Mouse (Mus musculus): Measurements from ENCODE around the gene Sgsm2. TPM values are rescaled to one million over a fixed set of nuclear protein-coding genes. Genes with fewer than 3 reads are reported as not detected.

The Sgsm2 gene
- polyA plus RNA-seq, 1 experiment from 2014 or later: 3.8 TPM

- H3K27ac ChIP-seq: no peak overlapping the region
- WGBS (ENCODE audit: missing documents): 90% methylated on average over 13 of the region's 13 CpGs
- H3K79me2 ChIP-seq (ENCODE audit: inconsistent target): no peaks in the 10 kb centered on the region
- H3K4me3 ChIP-seq (ENCODE audit: inconsistent target): no peak overlapping the region
- H3K36me3 ChIP-seq (ENCODE audit: inconsistent target): no peaks in the 10 kb centered on the region
These were observed 28.7 kb downstream of the Sgsm2 start for GRCm38 (mm10) chr11:74868046-74868760.

- Histone ChIP-seq H3K36me3 (ENCODE audit: inconsistent target) (no peaks in the 10 kb centered on the region), H3K79me2 (ENCODE audit: inconsistent target) (no peaks in the 10 kb centered on the region), H3K27ac (no peak overlapping the region), H3K4me3 (ENCODE audit: inconsistent target) (no peak overlapping the region)
- 100% methylated on average over 2 of the region's 2 CpGs for WGBS (ENCODE audit: missing documents)
These were observed 29.7 kb downstream of the Sgsm2 start for GRCm38 (mm10) chr11:74867181-74867580.

GRCm38 (mm10) chr11:74866640-74867039, 30.2 kb downstream of the Sgsm2 start:
- WGBS (ENCODE audit: missing documents): 94% methylated on average over 4 of the region's 4 CpGs
- Histone ChIP-seq H3K4me3 (ENCODE audit: inconsistent target) (no peak overlapping the region), H3K27ac (no peak overlapping the region), H3K79me2 (ENCODE audit: inconsistent target) (no peaks in the 10 kb centered on the region), H3K36me3 (ENCODE audit: inconsistent target) (no peaks in the 10 kb centered on the region)

- H3K27ac ChIP-seq: no peak overlapping the region
- WGBS (ENCODE audit: missing documents): 96% methylated on average over 8 of the region's 9 CpGs
- H3K36me3 ChIP-seq (ENCODE audit: inconsistent target): no peaks in the 10 kb centered on the region
These were observed 31.6 kb downstream of the Sgsm2 start for GRCm38 (mm10) chr11:74865252-74865651.

GRCm38 (mm10) chr11:74864421-74864820, 32.4 kb downstream of the Sgsm2 start:
- WGBS (ENCODE audit: missing documents): 95% methylated on average over 9 of the region's 9 CpGs
- no peaks in the 10 kb centered on the region for H3K79me2 ChIP-seq (ENCODE audit: inconsistent target)

More at GRCm38 (mm10) chr11:74865252-74865651, 31.6 kb downstream of the Sgsm2 start:
- Histone ChIP-seq H3K4me3 (ENCODE audit: inconsistent target) (no peak overlapping the region), H3K79me2 (ENCODE audit: inconsistent target) (no peaks in the 10 kb centered on the region)

GRCm38 (mm10) chr11:74863471-74863870, 33.4 kb downstream of the Sgsm2 start:
- H3K4me3 ChIP-seq (ENCODE audit: inconsistent target): no peak overlapping the region
- 79% methylated on average over 11 of the region's 11 CpGs for WGBS (ENCODE audit: missing documents)
- no peaks in the 10 kb centered on the region for H3K79me2 ChIP-seq (ENCODE audit: inconsistent target)
- no peak overlapping the region for H3K27ac ChIP-seq
- no peaks in the 10 kb centered on the region for H3K36me3 ChIP-seq (ENCODE audit: inconsistent target)

More at GRCm38 (mm10) chr11:74864421-74864820, 32.4 kb downstream of the Sgsm2 start:
- Histone ChIP-seq H3K27ac (no peak overlapping the region), H3K4me3 (ENCODE audit: inconsistent target) (no peak overlapping the region), H3K36me3 (ENCODE audit: inconsistent target) (no peaks in the 10 kb centered on the region)

- WGBS (ENCODE audit: missing documents): 95% methylated on average over 5 of the region's 5 CpGs
- Histone ChIP-seq H3K36me3 (ENCODE audit: inconsistent target) (no peaks in the 10 kb centered on the region), H3K4me3 (ENCODE audit: inconsistent target) (no peak overlapping the region), H3K79me2 (ENCODE audit: inconsistent target) (no peaks in the 10 kb centered on the region), H3K27ac (no peak overlapping the region)
These were observed 34.7 kb downstream of the Sgsm2 start for GRCm38 (mm10) chr11:74862129-74862528.

GRCm38 (mm10) chr11:74857756-74858155, 39.1 kb downstream of the Sgsm2 start:
- H3K27ac ChIP-seq: no peak overlapping the region
- no peak overlapping the region for H3K4me3 ChIP-seq (ENCODE audit: inconsistent target)
- H3K36me3 ChIP-seq (ENCODE audit: inconsistent target): no peaks in the 10 kb centered on the region
- no peaks in the 10 kb centered on the region for H3K79me2 ChIP-seq (ENCODE audit: inconsistent target)
- 97% methylated on average over 9 of the region's 9 CpGs for WGBS (ENCODE audit: missing documents)

GRCm38 (mm10) chr11:74850998-74851661, 45.7 kb downstream of the Sgsm2 start:
- H3K4me3 ChIP-seq (ENCODE audit: inconsistent target): no peak overlapping the region
- WGBS (ENCODE audit: missing documents): 94% methylated on average over 14 of the region's 14 CpGs
- no peaks in the 10 kb centered on the region for H3K79me2 ChIP-seq (ENCODE audit: inconsistent target)
- no peaks in the 10 kb centered on the region for H3K36me3 ChIP-seq (ENCODE audit: inconsistent target)
- H3K27ac ChIP-seq: no peak overlapping the region

GRCm38 (mm10) chr11:74847919-74848521, 48.8 kb downstream of the Sgsm2 start:
- peaks cover 10% of the 10 kb centered on the region; the same call in 1 of the 2 replicates for H3K79me2 ChIP-seq (ENCODE audit: inconsistent target)
- no peak overlapping the region for H3K27ac ChIP-seq
- H3K36me3 ChIP-seq (ENCODE audit: inconsistent target): peaks cover 28% of the 10 kb centered on the region
- H3K4me3 ChIP-seq (ENCODE audit: inconsistent target): no peak overlapping the region
- 16% methylated on average over 13 of the region's 13 CpGs for WGBS (ENCODE audit: missing documents)

GRCm38 (mm10) chr11:74845784-74846183, 51.1 kb downstream of the Sgsm2 start:
- no peak overlapping the region for H3K27ac ChIP-seq
- H3K4me3 ChIP-seq (ENCODE audit: inconsistent target): no peak overlapping the region
- 82% methylated on average over 3 of the region's 3 CpGs for WGBS (ENCODE audit: missing documents)
- H3K36me3 ChIP-seq (ENCODE audit: inconsistent target): peaks cover 45% of the 10 kb centered on the region
- H3K79me2 ChIP-seq (ENCODE audit: inconsistent target): peaks cover 30% of the 10 kb centered on the region

GRCm38 (mm10) chr11:74843761-74844160, 53.1 kb downstream of the Sgsm2 start:
- Histone ChIP-seq H3K27ac (no peak overlapping the region), H3K36me3 (ENCODE audit: inconsistent target) (peaks cover 51% of the 10 kb centered on the region), H3K79me2 (ENCODE audit: inconsistent target) (peaks cover 47% of the 10 kb centered on the region), H3K4me3 (ENCODE audit: inconsistent target) (no peak overlapping the region)
- WGBS (ENCODE audit: missing documents): 89% methylated on average over 5 of the region's 5 CpGs

- H3K36me3 ChIP-seq (ENCODE audit: inconsistent target): peaks cover 51% of the 10 kb centered on the region
- H3K4me3 ChIP-seq (ENCODE audit: inconsistent target): no peak overlapping the region
- peaks cover 47% of the 10 kb centered on the region for H3K79me2 ChIP-seq (ENCODE audit: inconsistent target)
- no peak overlapping the region for H3K27ac ChIP-seq
- WGBS (ENCODE audit: missing documents): 91% methylated on average over 2 of the region's 2 CpGs
These were observed 53.5 kb downstream of the Sgsm2 start for GRCm38 (mm10) chr11:74843435-74843714.

GRCm38 (mm10) chr11:74842656-74843434, 54.0 kb downstream of the Sgsm2 start:
- Histone ChIP-seq H3K27ac (no peak overlapping the region), H3K36me3 (ENCODE audit: inconsistent target) (peaks cover 51% of the 10 kb centered on the region), H3K79me2 (ENCODE audit: inconsistent target) (peaks cover 47% of the 10 kb centered on the region), H3K4me3 (ENCODE audit: inconsistent target) (no peak overlapping the region)
- 95% methylated on average over 21 of the region's 22 CpGs for WGBS (ENCODE audit: missing documents)
